Mouse (Mus musculus) lung, postnatal 36 days (tissue): Measurements from ENCODE around the gene Lkaaear1.
A peak's percentile ranks its signal among the peaks of the same experiment; 100 is the strongest.

Source experiments
- DNase-seq: peaks from one replicate; pipeline ENCODE4 v3.0.0; 2022; ENCODE audit warnings: mixed read lengths

The Lkaaear1 gene

GRCm38 (mm10) chr2:181698241-181698640 is at the start of gene Lkaaear1:
Lkaaear1 (minus strand) TSS chr2:181698442.
- no peak for DNase-seq

GRCm38 (mm10) chr2:181730051-181730450 is 31.8 kb upstream of the Lkaaear1 start:
- DNase-seq, result no peak

- no peak for DNase-seq
Measured at GRCm38 (mm10) chr2:181727659-181728262, 29.5 kb upstream of the Lkaaear1 start.

GRCm38 (mm10) chr2:181722213-181722612 is 24.0 kb upstream of the Lkaaear1 start:
- peak; percentile 13 for DNase-seq

GRCm38 (mm10) chr2:181721200-181721599 is 23.0 kb upstream of the Lkaaear1 start:
- DNase-seq, result no peak

GRCm38 (mm10) chr2:181720061-181720460 is 21.8 kb upstream of the Lkaaear1 start:
- DNase-seq, result no peak

- no peak for DNase-seq
Measured at GRCm38 (mm10) chr2:181716991-181717390, 18.7 kb upstream of the Lkaaear1 start.

GRCm38 (mm10) chr2:181715382-181715781 is 17.1 kb upstream of the Lkaaear1 start:
- DNase-seq, result no peak

- DNase-seq, result no peak
Measured at GRCm38 (mm10) chr2:181714903-181715326, 16.7 kb upstream of the Lkaaear1 start, which contains the start of gene Oprl1. Oprl1 (plus strand) TSS chr2:181715016.

- no peak for DNase-seq
Measured at GRCm38 (mm10) chr2:181713749-181714148, 15.5 kb upstream of the Lkaaear1 start.

GRCm38 (mm10) chr2:181706668-181707067 is 8.4 kb upstream of the Lkaaear1 start:
- peak; percentile 61 for DNase-seq

- DNase-seq, result no peak
Measured at GRCm38 (mm10) chr2:181696801-181697420, 1.3 kb downstream of the Lkaaear1 start.

GRCm38 (mm10) chr2:181695776-181696175 is 2.5 kb downstream of the Lkaaear1 start:
- no peak for DNase-seq

GRCm38 (mm10) chr2:181694581-181694980 is 3.7 kb downstream of the Lkaaear1 start:
- no peak for DNase-seq

GRCm38 (mm10) chr2:181693339-181694280 is 4.6 kb downstream of the Lkaaear1 start, which contains the start of gene Rgs19:
Rgs19 (minus strand) TSS chr2:181693977.
- peak; percentile 88 for DNase-seq

- DNase-seq, result no peak
Measured at GRCm38 (mm10) chr2:181692304-181692703, 5.9 kb downstream of the Lkaaear1 start.

- peak; percentile 40 for DNase-seq
Measured at GRCm38 (mm10) chr2:181691571-181691970, 6.7 kb downstream of the Lkaaear1 start.

GRCm38 (mm10) chr2:181691083-181691482 is 7.2 kb downstream of the Lkaaear1 start:
- no peak for DNase-seq

GRCm38 (mm10) chr2:181689466-181690160 is 8.6 kb downstream of the Lkaaear1 start:
- no peak for DNase-seq

GRCm38 (mm10) chr2:181687586-181687985 is 10.7 kb downstream of the Lkaaear1 start:
- DNase-seq, result no peak

- DNase-seq, result no peak
Measured at GRCm38 (mm10) chr2:181685686-181686085, 12.6 kb downstream of the Lkaaear1 start.

GRCm38 (mm10) chr2:181684713-181685112 is 13.5 kb downstream of the Lkaaear1 start:
- no peak for DNase-seq

GRCm38 (mm10) chr2:181683381-181683780 is 14.9 kb downstream of the Lkaaear1 start:
- no peak for DNase-seq
